Mouse (Mus musculus) G1E (cell line): ENCODE data around the gene Gabarapl1. TPM values are rescaled to one million over a fixed set of nuclear protein-coding genes. Genes with fewer than 3 reads are reported as not detected.

Source experiments
- ATAC-seq: 2 replicates; pipeline ENCODE4 v1.8.0; 2016; ENCODE audit warnings: mild to moderate bottlenecking; ENCODE audit not compliant: insufficient number of reproducible peaks, poor library complexity, low FRiP score, severe bottlenecking; ENCODE audit errors: extremely low read depth
- DNase-seq: peaks from one replicate; pipeline ENCODE4 v3.0.0; 2012; ENCODE audit warnings: low spot score
- H3K27me3 ChIP-seq: 2 replicates; pipeline ENCODE4 v1.6.1; 2012; ENCODE audit warnings: mild to moderate bottlenecking, low read length, inconsistent platforms; ENCODE audit not compliant: insufficient read depth
- H3K36me3 ChIP-seq: replicated peaks from 2 replicates; pipeline ENCODE3; 2012; ENCODE audit warnings: mild to moderate bottlenecking, inconsistent platforms
- H3K4me1 ChIP-seq: 2 replicates; pipeline ENCODE4 v1.6.1; 2012; ENCODE audit warnings: low read depth, low read length, inconsistent platforms, mixed read lengths; ENCODE audit not compliant: insufficient read depth
- H3K4me3 ChIP-seq: 2 replicates; pipeline ENCODE4 v1.5.1; 2012; ENCODE audit warnings: low read depth, mild to moderate bottlenecking, inconsistent platforms, low read length, moderate library complexity, mixed read lengths
- H3K9me3 ChIP-seq: replicated peaks from 2 replicates; pipeline ENCODE4 v1.6.1; 2012; ENCODE audit warnings: inconsistent platforms
- CTCF ChIP-seq: IDR thresholded peaks from 2 replicates; pipeline ENCODE4 v1.5.1; 2012; ENCODE audit warnings: low read depth, low read length, inconsistent platforms, mixed read lengths
- GATA1 ChIP-seq: IDR thresholded peaks from 2 replicates; pipeline ENCODE4 v1.6.1; 2012; ENCODE audit warnings: borderline replicate concordance, low read length, inconsistent platforms, mixed read lengths
- GATA2 ChIP-seq: IDR thresholded peaks from 2 replicates; pipeline ENCODE4 v1.6.1; 2012; ENCODE audit warnings: low read depth, low read length, inconsistent platforms, borderline replicate concordance
- POLR2AphosphoS5 ChIP-seq: IDR thresholded peaks from 2 replicates; pipeline ENCODE4 v1.6.1; 2012; ENCODE audit warnings: low read depth, low read length, inconsistent platforms; ENCODE audit not compliant: insufficient replicate concordance
- TAL1 ChIP-seq: conservative IDR thresholded peaks from 2 replicates; pipeline ENCODE4 v1.6.1; 2012; ENCODE audit warnings: low read depth, low read length, inconsistent platforms, mixed read lengths
- polyA plus RNA-seq: library from polyadenylated mRNA; stranded (reverse); fragments of >175 nt; gene quantifications from 2 replicates; pipeline ENCODE4 v1.2.3, GENCODE M21; 2012
- total RNA-seq, 2 experiments: library from RNA; stranded (forward) in 1 of 2; stranded (reverse) in 1 of 2; fragments of 200-1000 nt in 1 of 2; fragments of >200 nt in 1 of 2; fragmentation: Nextera tagmentation in 1 of 2; gene quantifications; 2 replicates each; pipeline ENCODE4 v1.2.3; 2014 to 2017

Gene Gabarapl1
- total and polyA plus RNA-seq, 3 experiments: 17.6 to 55.4 (median 51.7) TPM

GRCm38 (mm10) chr6:129510120-129510911, 22.6 kb upstream of the Gabarapl1 start:
- no peaks in the 10 kb centered on the region for H3K27me3 ChIP-seq
- H3K36me3 ChIP-seq: no peaks in the 10 kb centered on the region
- ATAC-seq (no peak), DNase-seq (no peak)
- H3K4me1 ChIP-seq: no peaks in the 10 kb centered on the region
- no peak overlapping the region for H3K4me3 ChIP-seq
- no peaks in the 10 kb centered on the region for H3K9me3 ChIP-seq
- TF ChIP-seq TAL1: no peak
- TF ChIP-seq GATA1: no peak
- TF ChIP-seq GATA2: no peak
- TF ChIP-seq POLR2AphosphoS5: no peak
- no peak for TF ChIP-seq CTCF

- Histone ChIP-seq H3K27me3 (no peaks in the 10 kb centered on the region), H3K9me3 (no peaks in the 10 kb centered on the region), H3K4me1 (no peaks in the 10 kb centered on the region), H3K36me3 (no peaks in the 10 kb centered on the region), H3K4me3 (no peak within 1 kb of the TSS)
- ATAC-seq (no peak), DNase-seq (no peak)
- TF ChIP-seq CTCF (no peak), GATA2 (no peak), GATA1 (no peak), TAL1 (no peak), POLR2AphosphoS5 (no peak)
Observed at GRCm38 (mm10) chr6:129512367-129512766, 20.6 kb upstream of the Gabarapl1 start, which contains the start of gene Tmem52b. Tmem52b (plus strand) TSS chr6:129512555.

GRCm38 (mm10) chr6:129512868-129513267, 20.1 kb upstream of the Gabarapl1 start:
- ATAC-seq (no peak), DNase-seq (no peak)
- Histone ChIP-seq H3K4me3 (no peak overlapping the region), H3K9me3 (no peaks in the 10 kb centered on the region), H3K4me1 (no peaks in the 10 kb centered on the region), H3K27me3 (no peaks in the 10 kb centered on the region), H3K36me3 (no peaks in the 10 kb centered on the region)
- TF ChIP-seq GATA1: no peak
- no peak for TF ChIP-seq POLR2AphosphoS5
- no peak for TF ChIP-seq TAL1
- TF ChIP-seq GATA2: no peak
- TF ChIP-seq CTCF: no peak

DNA sequence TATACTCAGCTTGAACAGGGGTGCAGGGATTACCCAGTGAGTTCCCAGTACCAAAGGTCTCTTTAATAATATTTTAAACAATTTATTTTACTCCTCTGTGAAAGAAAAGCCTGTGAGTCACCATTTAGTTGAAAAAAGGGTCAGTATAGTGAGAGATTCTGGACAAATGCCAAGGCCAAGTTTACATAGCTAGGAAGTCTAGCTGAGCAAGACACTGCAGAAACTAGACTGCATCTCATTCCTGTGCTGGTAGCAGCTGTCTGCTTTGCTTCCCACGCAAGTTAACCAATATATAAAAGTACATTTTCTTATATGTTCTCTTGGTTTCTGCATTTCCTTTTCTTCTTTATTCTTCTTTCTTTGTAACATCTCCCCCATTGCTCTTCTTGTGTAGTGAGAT, 19.6 kb upstream of the Gabarapl1 start:
- Histone ChIP-seq H3K9me3 (no peaks in the 10 kb centered on the region), H3K4me1 (no peaks in the 10 kb centered on the region), H3K36me3 (no peaks in the 10 kb centered on the region), H3K4me3 (no peak overlapping the region), H3K27me3 (no peaks in the 10 kb centered on the region)
- DNase-seq (no peak), ATAC-seq (no peak)
- no peak for TF ChIP-seq GATA2
- no peak for TF ChIP-seq CTCF
- TF ChIP-seq POLR2AphosphoS5: no peak
- TF ChIP-seq GATA1: no peak
- TF ChIP-seq TAL1: no peak

- ATAC-seq (no peak), DNase-seq (no peak)
- no peak for TF ChIP-seq GATA2
- Histone ChIP-seq H3K9me3 (no peaks in the 10 kb centered on the region), H3K27me3 (no peaks in the 10 kb centered on the region), H3K4me3 (no peak overlapping the region), H3K4me1 (no peaks in the 10 kb centered on the region), H3K36me3 (no peaks in the 10 kb centered on the region)
Observed at GRCm38 (mm10) chr6:129514376-129514775, 18.6 kb upstream of the Gabarapl1 start.

GRCm38 (mm10) chr6:129515068-129515467, 17.9 kb upstream of the Gabarapl1 start:
- no peaks in the 10 kb centered on the region for H3K27me3 ChIP-seq
- no peak for ATAC-seq
- DNase-seq: no peak
- no peaks in the 10 kb centered on the region for H3K9me3 ChIP-seq
- no peaks in the 10 kb centered on the region for H3K4me1 ChIP-seq
- H3K36me3 ChIP-seq: no peaks in the 10 kb centered on the region
- no peak for TF ChIP-seq POLR2AphosphoS5
- TF ChIP-seq GATA1: no peak
- TF ChIP-seq TAL1: no peak
- TF ChIP-seq GATA2: no peak
- no peak for TF ChIP-seq CTCF
- H3K4me3 ChIP-seq: no peak overlapping the region
